Mouse (Mus musculus) bone marrow macrophage, adult 2 months (primary cell): ENCODE measurements around the gene Reln. TPM values are rescaled to one million over a fixed set of nuclear protein-coding genes. Genes with fewer than 3 reads are reported as not detected.

Experiments used
- H3K27ac ChIP-seq: 2 replicates; pipeline ENCODE4 v1.5.1; 2012; ENCODE audit warnings: low read depth, low read length; ENCODE audit not compliant: insufficient read depth
- H3K4me1 ChIP-seq: 2 replicates; pipeline ENCODE4 v1.6.1; 2012; ENCODE audit warnings: low read length; ENCODE audit not compliant: control insufficient read depth, insufficient read depth
- H3K4me3 ChIP-seq: 2 replicates; pipeline ENCODE4 v1.5.1; 2012; ENCODE audit warnings: mild to moderate bottlenecking, low read length, moderate library complexity; ENCODE audit not compliant: insufficient read depth
- CTCF ChIP-seq: IDR thresholded peaks from 2 replicates; pipeline ENCODE4 v1.5.1; 2012; ENCODE audit warnings: low read depth, mild to moderate bottlenecking, low read length, moderate library complexity
- POLR2A ChIP-seq: IDR thresholded peaks from 2 replicates; pipeline ENCODE4 v1.6.1; 2012; ENCODE audit warnings: mild to moderate bottlenecking, low read depth, low read length, borderline replicate concordance
- polyA plus RNA-seq: library from polyadenylated mRNA; stranded (reverse); fragments of >200 nt; gene quantifications from 2 replicates; pipeline ENCODE4 v1.2.4, GENCODE M21; 2012; ENCODE audit not compliant: missing spikeins, insufficient read depth, insufficient read length

Gene Reln
- polyA plus RNA-seq, 1 experiment: not detected

GRCm38 (mm10) chr5:21948736-21949506, 395.6 kb downstream of the Reln start:
- Histone ChIP-seq H3K4me1 (no peaks in the 10 kb centered on the region), H3K27ac (no peak overlapping the region), H3K4me3 (no peak overlapping the region)
- TF ChIP-seq POLR2A (no peak), CTCF (no peak)

DNA sequence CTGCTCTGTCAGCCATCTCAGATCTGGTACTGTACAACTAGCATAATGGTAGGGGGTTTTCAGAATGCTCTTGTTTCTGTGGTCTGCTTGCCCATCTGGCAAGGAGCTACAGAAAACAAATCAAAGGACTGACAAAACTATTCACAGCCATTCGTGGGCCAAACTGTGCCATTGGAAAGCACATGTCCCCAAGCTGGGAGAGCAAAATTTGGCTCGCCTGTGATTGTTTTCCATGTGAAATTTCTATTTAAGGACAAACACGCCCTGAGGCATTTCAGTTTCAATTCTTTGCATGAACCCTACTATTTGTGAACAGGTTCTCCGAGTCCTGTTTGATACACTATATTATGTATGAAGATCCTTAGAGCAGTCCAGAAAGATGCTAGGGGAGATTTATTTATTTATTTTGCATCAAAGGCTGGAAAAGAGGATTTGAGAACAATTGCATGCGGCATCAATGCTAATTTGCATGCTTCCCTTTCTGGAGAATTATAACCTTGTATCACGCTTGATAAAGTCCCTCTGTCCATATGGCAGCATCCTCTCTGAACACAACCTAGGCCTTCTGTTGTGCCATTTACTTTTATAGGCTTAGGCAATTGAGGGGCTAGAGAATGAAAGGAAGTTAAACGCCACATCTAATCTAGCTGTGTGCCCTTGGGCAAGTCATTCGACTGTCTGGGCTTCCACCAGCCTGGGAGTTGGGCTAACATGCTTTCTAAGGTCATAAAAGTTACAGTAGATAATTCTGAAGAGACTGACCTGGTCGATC, 396.7 kb downstream of the Reln start:
- H3K4me3 ChIP-seq: no peak overlapping the region
- H3K4me1 ChIP-seq: no peaks in the 10 kb centered on the region
- no peak overlapping the region for H3K27ac ChIP-seq
- TF ChIP-seq POLR2A (no peak), CTCF (no peak)

DNA sequence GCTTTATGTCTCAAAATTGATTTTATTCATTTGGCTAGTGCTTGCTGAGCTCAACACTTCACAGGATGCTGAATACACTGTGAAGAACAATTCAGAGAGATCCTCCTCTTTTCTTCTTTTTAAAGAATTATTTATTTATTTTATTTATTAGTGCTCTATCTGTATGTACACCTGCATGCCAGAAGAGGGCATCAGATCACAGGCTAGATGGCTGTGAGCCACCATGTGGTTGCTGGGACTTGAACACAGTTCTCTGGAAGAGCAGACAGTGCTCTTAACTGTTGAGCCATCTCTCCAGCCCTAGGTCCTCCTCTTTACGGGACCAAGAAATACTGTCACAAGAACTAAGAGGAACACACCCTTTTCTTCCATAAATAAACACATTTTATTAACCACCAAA, 399.9 kb downstream of the Reln start:
- Histone ChIP-seq H3K4me1 (no peaks in the 10 kb centered on the region), H3K27ac (no peak overlapping the region), H3K4me3 (no peak overlapping the region)
- TF ChIP-seq CTCF (no peak), POLR2A (no peak)

- TF ChIP-seq CTCF: no peak
- no peak for TF ChIP-seq POLR2A
Measured at GRCm38 (mm10) chr5:21939405-21939804, 405.1 kb downstream of the Reln start.

GRCm38 (mm10) chr5:21938138-21938537, 406.4 kb downstream of the Reln start:
- H3K4me1 ChIP-seq: no peaks in the 10 kb centered on the region
- no peak for TF ChIP-seq CTCF
- no peak for TF ChIP-seq POLR2A

More at GRCm38 (mm10) chr5:21939405-21939804, 405.1 kb downstream of the Reln start:
- Histone ChIP-seq H3K4me3 (no peak overlapping the region), H3K4me1 (no peaks in the 10 kb centered on the region), H3K27ac (no peak overlapping the region)

DNA sequence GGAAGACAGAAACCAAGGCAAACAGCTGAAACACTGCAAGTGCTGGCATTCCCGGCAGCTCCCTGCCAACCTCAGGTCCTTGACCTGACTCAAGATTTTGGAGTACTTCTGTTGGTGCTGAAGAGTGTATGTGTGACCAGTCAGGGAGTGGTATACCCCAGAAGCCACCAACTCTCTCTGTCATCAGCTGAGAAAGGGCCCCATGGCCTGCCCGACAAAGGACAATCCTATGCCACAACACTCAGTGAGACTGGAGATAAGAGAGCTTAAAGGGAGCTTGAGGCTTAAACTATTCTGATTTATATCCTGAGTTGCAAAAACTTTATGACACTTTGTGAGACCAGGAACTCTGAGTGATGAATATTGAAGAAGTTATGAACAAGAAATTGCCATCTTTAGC, 407.9 kb downstream of the Reln start:
- no peaks in the 10 kb centered on the region for H3K4me1 ChIP-seq
- TF ChIP-seq CTCF (no peak), POLR2A (no peak)

More at GRCm38 (mm10) chr5:21938138-21938537, 406.4 kb downstream of the Reln start:
- Histone ChIP-seq H3K4me3 (no peak overlapping the region), H3K27ac (no peak overlapping the region)

GRCm38 (mm10) chr5:21936096-21936495, 408.4 kb downstream of the Reln start:
- Histone ChIP-seq H3K4me1 (no peaks in the 10 kb centered on the region), H3K27ac (no peak overlapping the region), H3K4me3 (no peak overlapping the region)
- TF ChIP-seq POLR2A: no peak
- TF ChIP-seq CTCF: no peak

More for the DNA sequence above, 407.9 kb downstream of the Reln start:
- Histone ChIP-seq H3K4me3 (no peak overlapping the region), H3K27ac (no peak overlapping the region)

GRCm38 (mm10) chr5:21934811-21935396, 409.6 kb downstream of the Reln start:
- H3K4me1 ChIP-seq: no peaks in the 10 kb centered on the region
- TF ChIP-seq POLR2A (no peak), CTCF (no peak)
- H3K4me3 ChIP-seq: no peak overlapping the region
- H3K27ac ChIP-seq: no peak overlapping the region

- no peak for TF ChIP-seq POLR2A
- TF ChIP-seq CTCF: no peak
- H3K4me3 ChIP-seq: no peak overlapping the region
- no peak overlapping the region for H3K27ac ChIP-seq
- H3K4me1 ChIP-seq: no peaks in the 10 kb centered on the region
Measured at GRCm38 (mm10) chr5:21934173-21934698, 410.3 kb downstream of the Reln start.

DNA sequence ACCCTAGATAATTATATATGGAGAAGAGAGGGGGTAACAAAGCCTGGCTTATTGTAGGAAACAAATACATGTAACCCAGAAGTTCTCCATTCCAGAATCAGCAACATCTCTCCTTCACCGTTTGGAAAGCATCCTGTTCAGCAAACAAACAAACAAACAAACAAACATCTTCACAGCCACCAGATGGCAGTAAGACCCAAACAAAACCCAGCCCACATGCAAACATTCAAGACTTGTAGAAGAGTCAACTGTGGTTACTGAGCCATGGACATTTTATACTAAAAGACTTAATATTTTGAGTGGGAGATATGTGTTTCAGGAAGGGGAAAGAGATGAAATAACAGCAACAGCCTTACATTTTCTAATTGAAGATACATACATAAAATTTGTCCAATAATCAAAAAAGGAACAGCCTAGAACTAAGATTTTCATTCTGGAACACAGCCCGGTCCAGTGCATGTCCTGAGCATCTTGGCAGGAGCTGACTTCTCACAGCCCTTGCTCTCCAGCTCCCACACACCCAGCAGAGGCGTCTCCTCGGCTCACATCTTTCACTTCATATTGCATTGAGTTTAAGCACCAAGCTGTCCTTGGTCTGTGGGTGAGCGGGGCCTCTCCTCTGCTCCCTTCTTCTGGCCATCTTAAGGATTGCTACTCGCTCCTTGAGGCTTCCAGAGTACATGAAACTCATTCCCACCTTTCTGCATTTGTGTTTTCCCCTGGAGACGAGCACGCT, 411.0 kb downstream of the Reln start:
- Histone ChIP-seq H3K4me3 (no peak overlapping the region), H3K4me1 (no peaks in the 10 kb centered on the region), H3K27ac (no peak overlapping the region)
- TF ChIP-seq POLR2A: no peak
